ENCODE assay signal across 8 mouse cellular contexts in the genomic region with DNA sequence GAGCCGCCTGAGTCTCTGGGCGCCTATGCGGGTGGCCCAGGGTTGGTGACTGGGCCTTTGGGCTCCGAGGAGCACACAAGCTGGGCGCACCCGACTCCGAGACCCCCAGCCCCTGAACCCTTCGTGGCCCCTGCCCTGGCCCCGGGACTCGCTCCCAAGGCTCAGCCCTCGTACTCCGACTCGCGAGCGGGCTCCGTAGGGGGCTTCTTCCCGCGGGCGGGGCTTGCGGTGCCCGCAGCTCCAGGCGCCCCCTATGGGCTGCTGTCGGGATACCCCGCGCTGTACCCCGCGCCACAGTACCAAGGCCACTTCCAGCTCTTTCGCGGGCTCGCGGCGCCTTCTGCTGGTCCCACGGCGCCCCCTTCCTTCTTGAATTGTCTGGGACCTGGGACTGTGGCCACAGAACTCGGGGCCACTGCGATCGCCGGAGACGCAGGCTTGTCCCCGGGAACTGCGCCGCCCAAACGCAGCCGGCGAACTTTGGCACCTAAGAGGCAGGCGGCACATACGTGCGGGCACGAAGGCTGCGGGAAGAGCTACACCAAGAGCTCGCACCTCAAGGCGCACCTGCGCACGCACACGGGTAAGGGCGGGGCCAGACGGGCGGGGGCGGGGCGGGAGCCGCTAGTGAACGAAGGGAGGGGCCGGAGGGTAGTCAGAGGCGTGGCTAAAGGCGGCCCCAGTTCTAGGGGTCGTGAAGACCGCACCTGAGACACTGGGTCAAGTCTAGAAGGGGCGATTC. TPM values are rescaled to one million over a fixed set of nuclear protein-coding genes. Genes with fewer than 3 reads are reported as not detected.
DNase-seq lines count a peak whose midpoint lies in the region; ATAC-seq lines count a peak whose summit lies in the region.

No protein-coding gene starts in this region.

- peak; percentile 95 for DNase-seq in adrenal gland, postnatal 14 days
- peak; percentile 94 for DNase-seq in embryonic facial prominence, embryonic 10.5 days (ENCODE audit: low spot score)
- peak; percentile 93 for DNase-seq in kidney, adult 11 months
- peak; percentile 97 for DNase-seq in left cerebral cortex, postnatal 4 days
- peak; percentile 99 for DNase-seq in midbrain, embryonic 11.5 days (ENCODE audit: low spot score, missing footprints)
- DNase-seq in right cerebral cortex, postnatal 4 days = peak; percentile 92
- DNase-seq in yolk sac, embryonic 10.5 days (ENCODE audit: low spot score) = peak; percentile 87

- peak overlapping the region; percentile 66 for H3K9ac ChIP-seq in midbrain, embryonic 11.5 days (ENCODE audit: low read length)

- H3K36me3 ChIP-seq in embryonic facial prominence, embryonic 10.5 days (replicated peaks) = no peaks in the 10 kb centered on the region
- H3K36me3 ChIP-seq in midbrain, embryonic 11.5 days (ENCODE audit: control insufficient read depth, insufficient read depth, low read length) = no peaks in the 10 kb centered on the region

- intact Hi-C loops in left cerebral cortex, postnatal 4 days (cut with DNase I) = no loop called here

- H3K27me3 ChIP-seq in embryonic facial prominence, embryonic 10.5 days (replicated peaks; ENCODE audit: low read depth, poor library complexity, severe bottlenecking) = peaks cover 49% of the 10 kb centered on the region
- peaks cover 6% of the 10 kb centered on the region; the same call in 1 of the 2 replicates for H3K27me3 ChIP-seq in midbrain, embryonic 11.5 days (ENCODE audit: control insufficient read depth, insufficient read depth, low read length)

- WGBS in embryonic facial prominence, embryonic 10.5 days = under 1% methylated on average over 68 of the region's 68 CpGs
- under 1% methylated on average over 67 of the region's 68 CpGs for WGBS in midbrain, embryonic 11.5 days

- peak overlapping the region; percentile 83 for H3K4me2 ChIP-seq in midbrain, embryonic 11.5 days

- peaks cover 21% of the 10 kb centered on the region for H3K4me1 ChIP-seq in embryonic facial prominence, embryonic 10.5 days
- H3K4me1 ChIP-seq in midbrain, embryonic 11.5 days (ENCODE audit: control insufficient read depth, insufficient read depth, low read length) = peaks cover 7% of the 10 kb centered on the region; the same call in 1 of the 2 replicates

- H3K9me3 ChIP-seq in embryonic facial prominence, embryonic 10.5 days = no peaks in the 10 kb centered on the region
- H3K9me3 ChIP-seq in midbrain, embryonic 11.5 days (ENCODE audit: control insufficient read depth, low read length) = no peaks in the 10 kb centered on the region

- peak overlapping the region; percentile 87 for H3K27ac ChIP-seq in embryonic facial prominence, embryonic 10.5 days (replicated peaks)
- no peak overlapping the region for H3K27ac ChIP-seq in midbrain, embryonic 11.5 days (ENCODE audit: low read depth, low read length)

- H3K4me3 ChIP-seq in embryonic facial prominence, embryonic 10.5 days = peak overlapping the region; percentile 80
- peak overlapping the region; percentile 48 for H3K4me3 ChIP-seq in midbrain, embryonic 11.5 days (ENCODE audit: low read depth, low read length)

- peak; percentile 93 for ATAC-seq in granulocyte monocyte progenitor cell, adult 5-6 weeks (replicated peaks; ENCODE audit: poor library complexity, severe bottlenecking)
- ATAC-seq in midbrain, embryonic 11.5 days (ENCODE audit: low FRiP score) = peak; percentile 90

RNA-seq across cellular contexts. Expression of gene Klf1, which starts 1.4 kb away (rescaled TPM):
- total RNA-seq in adrenal gland, postnatal 14 days (2021) = 0.56 and 5.1 TPM in 2 replicates
- polyA plus RNA-seq in embryonic facial prominence, embryonic 10.5 days (2016; fragmentation: Nextera tagmentation; extraction: Ambion mirVana) = 14.5 and 15.6 TPM in 2 replicates
- 0.52 and 1.0 TPM in 2 replicates for total RNA-seq in granulocyte monocyte progenitor cell, adult 5-6 weeks (2014; fragmentation: Nextera tagmentation)
- total RNA-seq in granulocyte monocyte progenitor cell, adult 5-6 weeks (2017) = 0.43 and 0.72 TPM in 2 replicates
- under 1 TPM in 1 of 2 experiments, not detected in 1; 0.24 TPM for total RNA-seq in left cerebral cortex, postnatal 4 days (2021)
- 13.7 and 14.4 TPM in 2 replicates for polyA plus RNA-seq in midbrain, embryonic 11.5 days (2014; fragmentation: Nextera tagmentation; extraction: Ambion mirVana)

RNA-seq across cellular contexts. Expression of gene Dnase2a, which starts 5.3 kb away (rescaled TPM):
- total RNA-seq in adrenal gland, postnatal 14 days (2021) = 8.3 and 11.0 TPM in 2 replicates
- polyA plus RNA-seq in embryonic facial prominence, embryonic 10.5 days (2016; fragmentation: Nextera tagmentation; extraction: Ambion mirVana) = 6.1 and 10.1 TPM in 2 replicates
- total RNA-seq in granulocyte monocyte progenitor cell, adult 5-6 weeks (2014; fragmentation: Nextera tagmentation) = 35.6 and 55.5 TPM in 2 replicates
- total RNA-seq in granulocyte monocyte progenitor cell, adult 5-6 weeks (2017) = 59.6 and 117 TPM in 2 replicates
- 1 to 10 TPM; 2.8 to 4.1 TPM for total RNA-seq in left cerebral cortex, postnatal 4 days (2021)
- polyA plus RNA-seq in midbrain, embryonic 11.5 days (2014; fragmentation: Nextera tagmentation; extraction: Ambion mirVana) = 4.3 and 4.6 TPM in 2 replicates

RNA-seq across cellular contexts. Expression of gene Gcdh, which starts 9.4 kb away (rescaled TPM):
- 55.4 and 84.8 TPM in 2 replicates for total RNA-seq in adrenal gland, postnatal 14 days (2021)
- polyA plus RNA-seq in embryonic facial prominence, embryonic 10.5 days (2016; fragmentation: Nextera tagmentation; extraction: Ambion mirVana) = 49.6 and 51.8 TPM in 2 replicates
- 23.2 and 25.8 TPM in 2 replicates for total RNA-seq in granulocyte monocyte progenitor cell, adult 5-6 weeks (2014; fragmentation: Nextera tagmentation)
- 20.1 and 30.3 TPM in 2 replicates for total RNA-seq in granulocyte monocyte progenitor cell, adult 5-6 weeks (2017)
- total RNA-seq in left cerebral cortex, postnatal 4 days (2021) = 10 to 100 TPM; 30.8 to 32.7 TPM
- 24.6 and 31.8 TPM in 2 replicates for polyA plus RNA-seq in midbrain, embryonic 11.5 days (2014; fragmentation: Nextera tagmentation; extraction: Ambion mirVana)

RNA-seq across cellular contexts. Expression of gene Syce2, which starts 31.2 kb away (rescaled TPM):
- 17.4 and 17.6 TPM in 2 replicates for total RNA-seq in adrenal gland, postnatal 14 days (2021)
- polyA plus RNA-seq in embryonic facial prominence, embryonic 10.5 days (2016; fragmentation: Nextera tagmentation; extraction: Ambion mirVana) = 77.8 and 83.7 TPM in 2 replicates
- total RNA-seq in granulocyte monocyte progenitor cell, adult 5-6 weeks (2014; fragmentation: Nextera tagmentation) = 172 and 176 TPM in 2 replicates
- 126 and 155 TPM in 2 replicates for total RNA-seq in granulocyte monocyte progenitor cell, adult 5-6 weeks (2017)
- 10 to 100 TPM; 42.0 to 42.4 TPM for total RNA-seq in left cerebral cortex, postnatal 4 days (2021)
- polyA plus RNA-seq in midbrain, embryonic 11.5 days (2014; fragmentation: Nextera tagmentation; extraction: Ambion mirVana) = 53.2 and 58.8 TPM in 2 replicates

RNA-seq across cellular contexts. Expression of gene Mast1, which starts 34.1 kb away (rescaled TPM):
- total RNA-seq in adrenal gland, postnatal 14 days (2021) = 1.2 and 3.1 TPM in 2 replicates
- polyA plus RNA-seq in embryonic facial prominence, embryonic 10.5 days (2016; fragmentation: Nextera tagmentation; extraction: Ambion mirVana) = 2.3 and 3.4 TPM in 2 replicates
- not detected in 2 replicates for total RNA-seq in granulocyte monocyte progenitor cell, adult 5-6 weeks (2014; fragmentation: Nextera tagmentation)
- not detected in 2 replicates for total RNA-seq in granulocyte monocyte progenitor cell, adult 5-6 weeks (2017)
- 100 to 1,000 TPM; 195 to 210 TPM for total RNA-seq in left cerebral cortex, postnatal 4 days (2021)
- polyA plus RNA-seq in midbrain, embryonic 11.5 days (2014; fragmentation: Nextera tagmentation; extraction: Ambion mirVana) = 8.8 and 10.2 TPM in 2 replicates
